Mouse (Mus musculus): ENCODE data around the gene Erc2.

DNA sequence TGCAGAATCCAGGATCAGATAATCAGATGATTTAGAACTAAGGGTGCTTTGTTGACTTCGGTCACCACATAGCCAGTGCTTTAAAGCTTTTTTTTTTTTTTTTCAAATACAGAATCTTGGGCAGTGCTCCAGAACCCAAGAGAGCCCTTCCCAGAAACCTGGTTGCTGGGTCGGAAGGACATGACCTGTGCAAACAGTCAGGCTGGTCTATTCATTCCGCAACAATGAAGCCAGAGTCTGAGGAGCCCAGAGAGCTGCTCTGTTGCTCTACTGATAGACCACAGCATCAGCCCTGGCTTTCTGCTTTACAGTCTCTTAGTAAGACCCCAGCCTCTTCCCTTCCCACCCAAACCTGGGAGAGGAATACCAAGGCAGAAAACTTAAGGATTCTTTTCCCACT, 755.3 kb downstream of the Erc2 start:
- TF ChIP-seq TBP (conservative IDR thresholded peaks at IDR 0.05; ENCODE audit: low read depth, low read length) = no peak
- no peak for TF ChIP-seq ZKSCAN1 (IDR thresholded peaks at IDR 0.05; ENCODE audit: borderline replicate concordance, low read depth, low read length)
- no peak for TF ChIP-seq POLR2A (IDR thresholded peaks at IDR 0.05; ENCODE audit: low read depth, low read length)
- no peak for TF ChIP-seq SMC3 (IDR thresholded peaks at IDR 0.05; ENCODE audit: low read depth, low read length)
- no peak for TF ChIP-seq JUN (IDR thresholded peaks at IDR 0.05; ENCODE audit: insufficient read depth, low read depth, low read length)
- no peak for TF ChIP-seq CTCF (conservative IDR thresholded peaks at IDR 0.05 in 1 of 2, IDR thresholded peaks at IDR 0.05 in 1 of 2; ENCODE audit: low read depth in 2 of 2, low read length in 2 of 2)
- TF ChIP-seq USF1 (IDR thresholded peaks at IDR 0.05; ENCODE audit: low read depth, low read length) = no peak
- no peak for TF ChIP-seq NRF1 (IDR thresholded peaks at IDR 0.05; ENCODE audit: low read depth, low read length)
- no peak for TF ChIP-seq RCOR1 (conservative IDR thresholded peaks at IDR 0.05; ENCODE audit: low read depth, low read length)

All from CH12.LX (cell line).